Mouse (Mus musculus) cerebellum, adult 2 months (tissue): ENCODE measurements around the gene Ear14.
"Not testable (repeated sequence)": the region's sequence is repeated elsewhere in the genome, so short reads cannot be mapped to it uniquely, and the experiment has no call there.

Experiments used
- CTCF ChIP-seq: fragments of 200-500 bp; IDR thresholded peaks from 2 replicates; pipeline ENCODE4 v1.5.1; 2011; ENCODE audit warnings: low read depth, mild to moderate bottlenecking, control low read depth, low read length, moderate library complexity, borderline replicate concordance; ENCODE audit not compliant: insufficient read depth
- POLR2A ChIP-seq: fragments of 200-500 bp; IDR thresholded peaks from 2 replicates; pipeline ENCODE4 v1.6.1; 2011; ENCODE audit warnings: low read length, control low read depth, borderline replicate concordance; ENCODE audit not compliant: insufficient read depth

DNA sequence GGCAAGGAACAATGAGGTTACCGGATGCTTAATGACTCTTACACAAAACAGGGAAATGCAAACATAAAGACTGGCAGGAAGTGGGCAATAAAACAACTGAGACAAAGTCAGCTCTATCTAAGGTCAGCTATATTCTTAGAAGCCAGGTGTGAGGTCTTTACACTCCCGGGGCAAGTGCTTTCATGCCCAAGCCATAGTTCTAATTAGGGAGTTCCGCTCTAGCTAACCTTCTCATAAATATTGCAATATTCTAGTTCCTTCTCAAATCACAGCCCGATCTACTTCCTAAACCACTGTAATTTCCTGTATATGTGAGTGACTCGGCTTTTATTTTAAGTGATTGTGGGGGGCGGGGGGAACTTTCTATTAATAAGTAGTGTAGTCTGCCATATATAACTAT lies 39.9 kb upstream of the Ear14 start:
- TF ChIP-seq POLR2A, CTCF: not testable (repeated sequence)
